Mouse (Mus musculus) heart, adult 2 months (tissue): Measurements from ENCODE around the gene Gm20388.

Experiments
- CTCF ChIP-seq: fragments of 200-600 bp; IDR thresholded peaks from 2 replicates; pipeline ENCODE4 v1.8.1; 2022; ENCODE audit warnings: antibody characterized with exemption, mild to moderate bottlenecking, moderate library complexity
- EP300 ChIP-seq: fragments of 200-500 bp; IDR thresholded peaks from 2 replicates; pipeline ENCODE4 v1.6.1; 2011; ENCODE audit warnings: low read depth, low read length, control low read depth; ENCODE audit not compliant: insufficient read depth
- POLR2A ChIP-seq: fragments of 200-500 bp; IDR thresholded peaks from 2 replicates; pipeline ENCODE4 v1.6.1; 2011; ENCODE audit warnings: mild to moderate bottlenecking, low read depth, low read length, control low read depth; ENCODE audit not compliant: insufficient read depth

DNA sequence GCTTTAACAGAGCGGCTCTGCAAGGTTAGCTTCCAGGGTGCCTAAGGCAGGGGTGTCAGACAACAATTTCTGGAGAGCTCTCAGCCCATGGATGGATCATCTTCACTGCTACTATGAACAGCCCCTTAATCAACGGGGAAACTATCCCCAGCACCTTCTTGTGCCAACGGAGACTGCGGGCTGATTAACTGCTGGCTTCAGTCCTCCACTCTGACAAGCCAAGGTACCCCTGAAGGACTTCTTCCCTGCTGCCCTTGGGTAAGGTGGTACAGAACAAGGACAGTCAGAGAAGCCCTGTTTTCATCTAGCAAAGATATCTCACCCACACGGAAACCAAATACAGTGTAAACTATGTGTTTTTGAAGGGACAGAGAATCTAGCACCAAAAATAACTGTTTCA lies 3039.1 kb downstream of the Gm20388 start:
- TF ChIP-seq CTCF, result no peak
- no peak for TF ChIP-seq EP300
- no peak for TF ChIP-seq POLR2A
